Mouse (Mus musculus): Measurements from ENCODE around the gene Hilpda.

GRCm38 (mm10) chr6:29261831-29262230 is 10.5 kb upstream of the Hilpda start:
- TF ChIP-seq POLR2A (IDR thresholded peaks at IDR 0.05; ENCODE audit: low read depth, low read length) (no peak), CTCF (conservative IDR thresholded peaks at IDR 0.05; ENCODE audit: insufficient read depth, insufficient read length, low read depth, low read length) (no peak)
